Mouse (Mus musculus) liver, embryonic 13.5 days (tissue): ENCODE measurements around the gene Gm8165. TPM values are rescaled to one million over a fixed set of nuclear protein-coding genes. Genes with fewer than 3 reads are reported as not detected.
"Not testable (repeated sequence)": the region's sequence is repeated elsewhere in the genome, so short reads cannot be mapped to it uniquely, and the experiment has no call there.

Experiments used
- ATAC-seq: fragments of 200-750 bp; cut with Nextera tagmentation; 2 replicates; pipeline ENCODE4 v1.8.0; 2017; ENCODE audit warnings: low read depth, mild to moderate bottlenecking, moderate number of reproducible peaks, moderate library complexity
- DNase-seq: peaks from one replicate; pipeline ENCODE4 v3.0.0; 2022
- H3K27ac ChIP-seq: fragments of 300-500 bp; sonication (generic); 2 replicates; pipeline ENCODE4 v1.5.1; 2015; ENCODE audit warnings: moderate library complexity, mild to moderate bottlenecking, inconsistent platforms
- H3K27me3 ChIP-seq: fragments of 300-500 bp; sonication (generic); 2 replicates; pipeline ENCODE4 v1.6.1; 2015; ENCODE audit warnings: mild to moderate bottlenecking, inconsistent platforms
- H3K36me3 ChIP-seq: fragments of 300-500 bp; sonication (generic); 2 replicates; pipeline ENCODE4 v1.6.1; 2015; ENCODE audit warnings: mild to moderate bottlenecking, inconsistent platforms
- H3K4me1 ChIP-seq: fragments of 300-500 bp; sonication (generic); replicated peaks from 2 replicates; pipeline ENCODE4 v1.6.1; 2015; ENCODE audit warnings: inconsistent platforms
- H3K4me2 ChIP-seq: fragments of 300-500 bp; sonication (generic); 2 replicates; pipeline ENCODE4 v1.6.1; 2015; ENCODE audit warnings: inconsistent platforms, mild to moderate bottlenecking, moderate library complexity
- H3K4me3 ChIP-seq: fragments of 300-500 bp; sonication (generic); replicated peaks from 2 replicates; pipeline ENCODE4 v1.5.1; 2015; ENCODE audit warnings: mild to moderate bottlenecking, inconsistent platforms
- H3K9ac ChIP-seq: fragments of 300-500 bp; sonication (generic); 2 replicates; pipeline ENCODE4 v1.6.1; 2015; ENCODE audit warnings: mild to moderate bottlenecking, inconsistent platforms
- H3K9me3 ChIP-seq: fragments of 300-500 bp; sonication (generic); replicated peaks from 2 replicates; pipeline ENCODE4 v1.6.1; 2016; ENCODE audit warnings: inconsistent platforms
- WGBS: fragments of 180-500 bp; shearing (Covaris S2); methylation state at CpG from one replicate; pipeline ENCODE4 v1.1.7; 2015; ENCODE audit not compliant: insufficient replicate concordance; 5-methylcytosine and 5-hydroxymethylcytosine counted together
- polyA plus RNA-seq: library from polyadenylated mRNA; unstranded; fragments of >200 nt; fragmentation: Nextera tagmentation; extraction: Ambion mirVana; gene quantifications from 2 replicates; pipeline ENCODE4 v1.2.1, GENCODE M21; 2015

Gene Gm8165
- not detected in 2 replicates for polyA plus RNA-seq

DNA sequence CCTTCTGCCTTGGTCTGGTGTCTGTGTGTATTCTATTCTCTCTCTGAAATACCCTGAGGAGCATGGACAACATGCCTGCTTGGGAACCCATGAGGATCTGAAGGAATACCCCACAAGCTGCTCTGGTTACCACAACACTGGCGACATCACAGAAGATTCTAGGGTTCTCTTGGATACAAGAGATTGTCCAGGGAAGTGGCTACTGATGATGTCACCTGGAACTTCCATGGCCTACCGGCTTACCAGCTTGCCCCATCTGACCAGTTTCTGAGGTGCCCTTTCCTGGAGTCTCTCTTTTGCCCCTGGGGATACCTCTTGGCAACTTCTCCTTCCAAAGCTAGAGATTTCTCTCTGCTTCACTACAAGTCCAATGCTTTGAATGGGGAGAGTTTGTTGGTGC lies at the start of gene Gm8165:
Gene Gm8165 (minus strand): TSS at position 101 of the 400 bp plus-strand sequence.
- H3K27me3 ChIP-seq, DNase-seq, H3K9ac ChIP-seq, H3K4me3 ChIP-seq, ATAC-seq, H3K36me3 ChIP-seq, H3K27ac ChIP-seq, H3K9me3 ChIP-seq, H3K4me1 ChIP-seq, H3K4me2 ChIP-seq: not testable (repeated sequence)
- WGBS = 50% methylated on average over 1 of the region's 2 CpGs

GRCm38 (mm10) chr14:43697621-43698020 lies 20.6 kb upstream of the Gm8165 start, which contains the start of gene Gm7324:
TSS of gene Gm7324 (plus strand) at chr14:43697828.
- not testable (repeated sequence) for DNase-seq, ATAC-seq, H3K9me3 ChIP-seq, H3K36me3 ChIP-seq, H3K4me3 ChIP-seq, H3K4me2 ChIP-seq, H3K27me3 ChIP-seq, H3K27ac ChIP-seq, H3K9ac ChIP-seq, H3K4me1 ChIP-seq
- 66% methylated on average over 4 of the region's 4 CpGs for WGBS

Other genes starting within 250 kb of the Gm8165 start
- gene Gm5799, start 133.6 kb downstream of the Gm8165 start, polyA plus RNA-seq = not detected in 2 replicates
- gene Gm17654, start 98.1 kb downstream of the Gm8165 start, polyA plus RNA-seq = not detected in 2 replicates
- not detected in 2 replicates for gene Gm10375, start 69.2 kb downstream of the Gm8165 start, polyA plus RNA-seq
- gene Gm7324, start 20.6 kb upstream of the Gm8165 start, polyA plus RNA-seq = 0.47 and 1.1 TPM in 2 replicates
- gene Gm16506, start 50.3 kb upstream of the Gm8165 start, polyA plus RNA-seq = not detected in 2 replicates
- gene Gm6526, start 70.7 kb upstream of the Gm8165 start, polyA plus RNA-seq = not detected in 2 replicates
- gene Gm8180, start 107.5 kb upstream of the Gm8165 start, polyA plus RNA-seq = not detected in 2 replicates
- 9.1 and 12.0 TPM in 2 replicates for gene Ear1, start 198.3 kb upstream of the Gm8165 start, polyA plus RNA-seq
- not detected in 2 replicates for gene Ear10, start 246.4 kb upstream of the Gm8165 start, polyA plus RNA-seq
- gene Gm8113, start 248.2 kb upstream of the Gm8165 start, polyA plus RNA-seq = 9.1 and 11.2 TPM in 2 replicates